Mouse (Mus musculus): ENCODE measurements at regions not wholly inside any gene's neighbourhood (a gene's known extent, or its start where the extent isn't known, plus 50 kb on each side); places are given as distances from the start of the nearest gene placed in this dataset.

DNA sequence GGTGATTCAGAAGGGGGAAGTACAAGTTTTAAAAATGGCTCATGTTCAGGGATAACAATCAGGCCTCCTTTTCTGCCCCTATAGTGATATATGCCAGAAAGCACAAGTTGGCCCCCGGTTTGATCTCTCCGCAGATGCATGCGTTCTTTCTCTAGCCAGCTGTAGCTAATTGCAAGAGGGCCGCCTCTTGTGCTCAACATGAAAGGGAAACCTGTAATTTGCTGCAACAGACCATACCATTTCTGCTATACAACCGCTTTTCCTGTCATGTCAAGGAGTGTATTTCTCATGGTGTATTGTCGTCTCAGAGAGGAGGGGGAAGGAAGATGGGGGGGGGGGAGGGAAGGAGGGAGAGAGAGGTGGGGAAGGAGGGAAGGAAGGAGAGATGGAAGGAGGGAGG lies 257.1 kb upstream of the Prdm1 start:
- Histone ChIP-seq H3K4me1 (ENCODE audit: insufficient read depth, low read length) (no peaks in the 10 kb centered on the region), H3K4me3 (ENCODE audit: low read length) (no peak overlapping the region), H3K9me3 (ENCODE audit: low read length) (no peaks in the 10 kb centered on the region), H3K4me2 (replicated peaks; ENCODE audit: low read depth, low read length) (no peak overlapping the region), H3K9ac (replicated peaks; ENCODE audit: low read length) (no peak overlapping the region), H3K36me3 (ENCODE audit: insufficient read depth, low read length) (no peaks in the 10 kb centered on the region), H3K27me3 (ENCODE audit: insufficient read depth, low read length) (no peaks in the 10 kb centered on the region), H3K27ac (ENCODE audit: low read length) (no peak overlapping the region)
- WGBS, result 42% methylated on average over 6 of the region's 6 CpGs
- no peak for ATAC-seq (ENCODE audit: low FRiP score, low TSS enrichment)

DNA sequence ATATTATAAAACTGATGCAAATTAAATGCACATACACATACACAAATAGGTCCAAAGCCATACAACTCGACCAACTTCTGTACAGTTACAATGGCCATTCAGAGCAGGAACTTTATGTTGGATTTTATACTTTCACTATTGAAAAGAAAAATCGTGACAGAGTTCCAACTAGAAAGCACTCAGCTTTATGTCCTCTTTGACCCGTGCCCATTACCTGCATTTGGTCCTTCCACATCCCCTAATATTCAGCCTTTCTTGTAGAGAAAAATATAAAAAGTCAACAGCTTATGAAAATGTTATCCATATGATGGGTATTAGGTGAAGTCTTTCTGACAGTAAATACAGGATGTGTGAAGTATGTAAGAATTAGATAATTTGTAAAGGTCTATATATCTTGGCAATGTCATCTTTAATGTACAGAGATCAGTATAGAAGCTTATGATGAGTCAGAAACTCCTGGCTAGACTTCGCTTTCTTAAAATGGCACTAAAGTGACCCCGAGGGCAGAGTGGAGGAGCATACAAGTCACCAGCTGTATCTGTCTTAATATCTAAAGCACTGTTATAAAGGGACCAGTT lies 252.2 kb upstream of the Prdm1 start:
- Histone ChIP-seq H3K9me3 (ENCODE audit: low read length) (no peaks in the 10 kb centered on the region), H3K4me1 (ENCODE audit: insufficient read depth, low read length) (no peaks in the 10 kb centered on the region), H3K27ac (ENCODE audit: low read length) (no peak overlapping the region), H3K4me3 (ENCODE audit: low read length) (no peak overlapping the region), H3K27me3 (ENCODE audit: insufficient read depth, low read length) (no peaks in the 10 kb centered on the region), H3K4me2 (replicated peaks; ENCODE audit: low read depth, low read length) (no peak overlapping the region), H3K9ac (replicated peaks; ENCODE audit: low read length) (no peak overlapping the region), H3K36me3 (ENCODE audit: insufficient read depth, low read length) (no peaks in the 10 kb centered on the region)
- ATAC-seq (ENCODE audit: low FRiP score, low TSS enrichment), result no peak
- WGBS, result 75% methylated on average over 5 of the region's 5 CpGs

DNA sequence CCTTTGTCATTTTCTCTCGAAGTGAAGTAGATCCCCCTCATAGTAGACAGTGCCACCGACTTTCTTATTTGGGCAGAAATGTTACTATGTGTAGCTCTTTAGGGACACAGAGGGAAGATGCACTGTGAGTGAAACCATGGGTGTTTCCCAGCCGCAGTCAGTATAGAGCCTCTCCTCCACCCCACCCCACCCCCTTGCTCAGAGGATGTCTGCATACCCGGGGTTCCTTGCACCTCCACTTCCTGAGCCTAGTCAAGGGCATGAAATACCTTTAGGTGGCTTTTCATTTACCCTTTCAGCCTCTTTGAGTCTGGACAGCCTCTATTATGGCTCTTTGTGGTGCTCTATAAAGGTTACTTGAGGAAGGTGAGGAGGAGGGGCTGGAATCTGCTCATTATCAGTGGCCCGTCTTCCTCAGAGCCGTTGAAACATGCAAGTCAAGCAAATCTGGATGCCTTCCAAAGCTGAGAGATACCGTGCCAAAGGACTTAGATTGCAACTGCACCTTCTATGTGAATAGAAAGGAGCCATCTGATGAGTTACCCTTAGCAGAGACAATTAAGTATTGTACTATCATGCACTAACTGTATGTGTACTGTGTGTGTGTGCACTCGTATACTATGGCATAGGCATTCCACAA lies 251.4 kb upstream of the Prdm1 start:
- Histone ChIP-seq H3K4me1 (ENCODE audit: insufficient read depth, low read length) (no peaks in the 10 kb centered on the region), H3K9me3 (ENCODE audit: low read length) (no peaks in the 10 kb centered on the region), H3K36me3 (ENCODE audit: insufficient read depth, low read length) (no peaks in the 10 kb centered on the region), H3K27me3 (ENCODE audit: insufficient read depth, low read length) (no peaks in the 10 kb centered on the region), H3K4me2 (replicated peaks; ENCODE audit: low read depth, low read length) (no peak overlapping the region), H3K9ac (replicated peaks; ENCODE audit: low read length) (no peak overlapping the region), H3K27ac (ENCODE audit: low read length) (no peak overlapping the region), H3K4me3 (ENCODE audit: low read length) (no peak overlapping the region)
- no peak for ATAC-seq (ENCODE audit: low FRiP score, low TSS enrichment)
- WGBS, result 66% methylated on average over 8 of the region's 8 CpGs

DNA sequence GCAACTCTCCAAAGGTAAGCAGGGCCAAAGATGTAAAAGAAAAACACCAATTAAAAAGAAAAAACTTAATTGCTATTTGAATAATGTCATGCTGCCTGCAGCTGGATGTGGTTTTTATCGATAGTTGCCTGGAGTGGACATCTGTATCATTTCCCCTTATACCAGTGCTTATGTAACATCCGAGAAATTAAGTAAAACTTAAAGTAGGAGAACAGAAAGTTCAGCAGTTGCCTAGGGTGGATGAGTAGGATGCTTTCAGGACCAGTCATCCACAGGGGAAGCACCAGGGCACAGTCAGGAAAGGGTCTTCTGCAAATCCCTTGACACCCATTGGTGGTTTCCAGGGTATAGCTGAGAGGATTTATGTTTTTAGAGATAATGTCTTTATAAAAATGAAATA lies 248.9 kb upstream of the Prdm1 start:
- no peak for ATAC-seq (ENCODE audit: low FRiP score, low TSS enrichment)
- Histone ChIP-seq H3K9me3 (ENCODE audit: low read length) (peaks cover 3% of the 10 kb centered on the region; the same call in 1 of the 2 replicates), H3K27me3 (ENCODE audit: insufficient read depth, low read length) (no peaks in the 10 kb centered on the region), H3K27ac (ENCODE audit: low read length) (no peak overlapping the region), H3K4me1 (ENCODE audit: insufficient read depth, low read length) (no peaks in the 10 kb centered on the region), H3K4me2 (replicated peaks; ENCODE audit: low read depth, low read length) (no peak overlapping the region), H3K4me3 (ENCODE audit: low read length) (no peak overlapping the region), H3K36me3 (ENCODE audit: insufficient read depth, low read length) (no peaks in the 10 kb centered on the region), H3K9ac (replicated peaks; ENCODE audit: low read length) (no peak overlapping the region)
- 87% methylated on average over 2 of the region's 2 CpGs for WGBS

DNA sequence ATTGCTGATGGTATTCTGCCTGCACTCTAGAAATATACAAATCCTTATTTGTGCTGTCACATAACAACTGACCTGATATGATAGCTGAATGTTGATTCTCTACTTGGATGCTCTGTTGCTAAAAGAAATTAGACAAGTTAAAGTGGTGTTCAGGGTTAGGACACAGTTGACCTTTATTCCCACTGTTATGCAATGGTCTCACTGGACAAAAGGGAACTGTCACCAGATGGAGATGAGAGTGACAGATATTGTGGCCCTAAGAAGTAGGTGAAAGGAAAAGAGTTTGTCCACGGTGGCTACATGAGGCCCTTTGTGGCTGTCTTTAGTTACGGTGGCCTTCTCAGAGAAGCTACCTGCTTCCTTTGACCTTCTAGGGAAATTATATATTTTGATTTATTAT lies 247.9 kb upstream of the Prdm1 start:
- no peaks in the 10 kb centered on the region for H3K27me3 ChIP-seq (ENCODE audit: insufficient read depth, low read length)
- H3K36me3 ChIP-seq (ENCODE audit: insufficient read depth, low read length), result no peaks in the 10 kb centered on the region
- H3K4me3 ChIP-seq (ENCODE audit: low read length), result no peak overlapping the region
- peaks cover 3% of the 10 kb centered on the region; the same call in 1 of the 2 replicates for H3K9me3 ChIP-seq (ENCODE audit: low read length)
- H3K9ac ChIP-seq (replicated peaks; ENCODE audit: low read length), result no peak overlapping the region
- no peak overlapping the region for H3K4me2 ChIP-seq (replicated peaks; ENCODE audit: low read depth, low read length)
- 79% methylated on average over 2 of the region's 2 CpGs for WGBS
- H3K27ac ChIP-seq (ENCODE audit: low read length), result no peak overlapping the region
- ATAC-seq (ENCODE audit: low FRiP score, low TSS enrichment), result no peak
- H3K4me1 ChIP-seq (ENCODE audit: insufficient read depth, low read length), result no peaks in the 10 kb centered on the region

DNA sequence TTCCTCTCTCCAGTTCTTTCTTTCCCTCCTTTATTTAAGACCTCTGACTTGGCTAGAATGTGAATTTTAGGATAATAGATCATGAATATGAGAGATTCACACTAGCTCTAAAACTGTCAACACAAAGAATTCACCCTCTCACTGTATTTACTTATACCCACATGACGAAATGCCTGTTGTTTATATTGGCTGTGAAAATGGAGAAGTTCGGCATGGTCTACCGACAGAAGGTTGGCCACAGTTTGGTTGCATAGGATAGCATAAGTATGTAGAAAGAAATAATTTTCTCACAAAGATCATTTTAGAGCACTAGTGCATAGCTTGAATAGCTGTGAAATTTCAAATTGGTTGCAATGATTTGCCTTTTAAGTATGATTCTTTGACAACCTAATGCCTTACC lies 237.2 kb upstream of the Prdm1 start:
- H3K9ac ChIP-seq (replicated peaks; ENCODE audit: low read length), result no peak overlapping the region
- no peak for ATAC-seq (ENCODE audit: low FRiP score, low TSS enrichment)
- H3K27me3 ChIP-seq (ENCODE audit: insufficient read depth, low read length), result no peaks in the 10 kb centered on the region
- H3K4me2 ChIP-seq (replicated peaks; ENCODE audit: low read depth, low read length), result no peak overlapping the region
- no peaks in the 10 kb centered on the region for H3K36me3 ChIP-seq (ENCODE audit: insufficient read depth, low read length)
- 47% methylated on average over 3 of the region's 3 CpGs for WGBS
- H3K27ac ChIP-seq (ENCODE audit: low read length), result no peak overlapping the region
- no peaks in the 10 kb centered on the region for H3K9me3 ChIP-seq (ENCODE audit: low read length)
- no peak overlapping the region for H3K4me3 ChIP-seq (ENCODE audit: low read length)
- peaks cover 5% of the 10 kb centered on the region; the same call in 1 of the 2 replicates for H3K4me1 ChIP-seq (ENCODE audit: insufficient read depth, low read length)

DNA sequence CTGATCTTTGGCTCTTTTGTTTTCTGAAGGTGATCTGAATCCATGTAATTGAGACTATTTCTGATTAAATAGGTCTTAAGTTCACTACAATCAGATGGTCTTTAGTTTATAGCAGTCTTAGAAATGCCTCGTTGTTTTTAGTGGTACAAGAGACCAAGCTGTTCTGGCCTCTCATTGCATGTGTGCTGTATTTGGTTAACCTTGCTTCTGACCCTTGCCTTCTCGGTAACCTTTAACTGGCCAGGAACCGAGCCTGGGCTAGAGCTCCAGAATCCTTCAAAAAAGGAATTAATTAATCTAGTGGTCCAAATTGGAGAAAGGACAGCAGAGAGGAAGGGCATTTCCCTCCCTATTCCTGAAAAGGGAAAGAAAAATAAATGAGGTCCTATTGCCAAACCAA lies 234.8 kb upstream of the Prdm1 start:
- Histone ChIP-seq H3K27me3 (ENCODE audit: insufficient read depth, low read length) (no peaks in the 10 kb centered on the region), H3K9ac (replicated peaks; ENCODE audit: low read length) (no peak overlapping the region), H3K4me1 (ENCODE audit: insufficient read depth, low read length) (peaks cover 5% of the 10 kb centered on the region; the same call in 1 of the 2 replicates), H3K4me2 (replicated peaks; ENCODE audit: low read depth, low read length) (no peak overlapping the region), H3K9me3 (ENCODE audit: low read length) (no peaks in the 10 kb centered on the region), H3K4me3 (ENCODE audit: low read length) (no peak overlapping the region), H3K36me3 (ENCODE audit: insufficient read depth, low read length) (no peaks in the 10 kb centered on the region), H3K27ac (ENCODE audit: low read length) (no peak overlapping the region)
- ATAC-seq (ENCODE audit: low FRiP score, low TSS enrichment), result no peak
- 3% methylated on average over 3 of the region's 3 CpGs for WGBS

DNA sequence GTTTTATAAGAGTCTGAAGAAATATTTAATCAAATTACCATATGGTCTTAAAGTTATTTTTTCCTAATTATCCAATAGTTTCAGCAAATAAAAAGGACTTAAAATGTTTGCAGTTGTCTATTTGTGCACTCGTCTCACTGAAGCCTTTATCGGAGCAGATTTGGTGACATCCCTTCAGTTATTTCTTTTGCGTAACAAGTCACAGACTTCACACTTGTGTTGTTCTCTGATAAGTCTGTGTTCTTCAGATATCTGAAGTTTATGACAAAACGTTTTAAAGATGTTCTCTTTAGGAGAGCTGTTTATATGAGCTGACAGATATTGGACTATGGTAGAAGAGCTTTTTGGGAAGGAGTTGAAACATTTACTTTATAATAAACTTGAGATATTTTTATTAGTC lies 233.8 kb upstream of the Prdm1 start:
- no peak for ATAC-seq (ENCODE audit: low FRiP score, low TSS enrichment)
- Histone ChIP-seq H3K36me3 (ENCODE audit: insufficient read depth, low read length) (no peaks in the 10 kb centered on the region), H3K4me2 (replicated peaks; ENCODE audit: low read depth, low read length) (no peak overlapping the region), H3K4me1 (ENCODE audit: insufficient read depth, low read length) (peaks cover 5% of the 10 kb centered on the region; the same call in 1 of the 2 replicates), H3K9me3 (ENCODE audit: low read length) (no peaks in the 10 kb centered on the region), H3K4me3 (ENCODE audit: low read length) (no peak overlapping the region), H3K9ac (replicated peaks; ENCODE audit: low read length) (no peak overlapping the region), H3K27me3 (ENCODE audit: insufficient read depth, low read length) (no peaks in the 10 kb centered on the region), H3K27ac (ENCODE audit: low read length) (no peak overlapping the region)
- WGBS, result 85% methylated on average over 4 of the region's 4 CpGs

DNA sequence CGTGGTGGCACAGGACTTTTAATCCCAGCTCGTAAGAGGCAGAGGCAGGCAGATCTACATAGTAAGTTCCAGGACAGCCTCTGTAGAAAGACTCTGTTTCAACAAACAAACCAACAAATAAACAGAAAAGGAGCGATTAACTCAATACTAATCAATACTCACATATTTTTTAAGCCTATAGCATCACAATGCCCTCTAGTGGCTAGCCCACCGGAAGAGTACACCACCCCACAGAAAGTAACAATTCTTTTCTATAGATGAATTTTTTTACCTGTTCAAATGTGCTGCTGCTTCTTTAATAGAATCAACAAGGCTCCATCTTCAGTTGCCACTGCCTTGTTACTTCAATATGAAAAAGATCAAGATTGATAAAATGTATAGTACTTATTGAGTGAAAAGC lies 233.0 kb upstream of the Prdm1 start:
- Histone ChIP-seq H3K9me3 (ENCODE audit: low read length) (no peaks in the 10 kb centered on the region), H3K9ac (replicated peaks; ENCODE audit: low read length) (no peak overlapping the region), H3K4me2 (replicated peaks; ENCODE audit: low read depth, low read length) (no peak overlapping the region), H3K27me3 (ENCODE audit: insufficient read depth, low read length) (no peaks in the 10 kb centered on the region), H3K4me3 (ENCODE audit: low read length) (no peak overlapping the region), H3K27ac (ENCODE audit: low read length) (no peak overlapping the region), H3K36me3 (ENCODE audit: insufficient read depth, low read length) (no peaks in the 10 kb centered on the region), H3K4me1 (ENCODE audit: insufficient read depth, low read length) (peaks cover 5% of the 10 kb centered on the region; the same call in 1 of the 2 replicates)
- 77% methylated on average over 4 of the region's 4 CpGs for WGBS
- no peak for ATAC-seq (ENCODE audit: low FRiP score, low TSS enrichment)

DNA sequence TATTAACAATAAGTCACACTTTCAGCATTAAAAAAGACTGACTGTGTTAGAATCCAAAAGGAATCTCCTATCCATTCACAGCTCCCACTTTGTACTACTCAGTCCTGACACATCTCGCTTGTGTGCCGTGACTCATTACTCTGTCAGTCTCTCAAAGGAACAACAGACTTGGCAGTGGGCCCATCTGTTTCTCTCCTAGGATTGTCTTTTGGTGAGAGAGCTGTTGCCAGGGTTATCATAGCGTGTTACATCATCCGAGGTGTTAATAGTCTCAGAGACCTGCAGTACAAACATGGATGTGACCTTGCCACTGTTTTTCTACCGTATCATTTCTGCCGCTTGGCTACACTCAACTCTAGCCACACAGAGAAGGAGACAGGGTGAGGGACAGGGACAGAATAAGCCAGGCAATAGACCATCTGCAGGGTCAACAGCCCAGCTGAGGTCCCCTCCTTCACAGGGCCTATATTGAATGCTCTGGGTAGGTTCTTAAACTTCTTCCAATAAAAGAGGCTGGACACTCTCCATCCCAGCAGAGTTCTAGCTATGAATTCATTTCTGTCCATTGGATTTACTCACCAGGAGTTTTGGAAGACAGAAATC lies 227.2 kb upstream of the Prdm1 start:
- H3K4me3 ChIP-seq (ENCODE audit: low read length), result no peak overlapping the region
- 37% methylated on average over 6 of the region's 6 CpGs for WGBS
- ATAC-seq (ENCODE audit: low FRiP score, low TSS enrichment), result no peak
- H3K27ac ChIP-seq (ENCODE audit: low read length), result no peak overlapping the region
- 0 out of 2 replicates have a peak, but pooled peaks cover 1% of the 10 kb centered on the region for H3K4me1 ChIP-seq (ENCODE audit: insufficient read depth, low read length)
- H3K27me3 ChIP-seq (ENCODE audit: insufficient read depth, low read length), result no peaks in the 10 kb centered on the region
- no peak overlapping the region for H3K4me2 ChIP-seq (replicated peaks; ENCODE audit: low read depth, low read length)
- H3K9me3 ChIP-seq (ENCODE audit: low read length), result no peaks in the 10 kb centered on the region
- no peaks in the 10 kb centered on the region for H3K36me3 ChIP-seq (ENCODE audit: insufficient read depth, low read length)
- no peak overlapping the region for H3K9ac ChIP-seq (replicated peaks; ENCODE audit: low read length)

Data from kidney, embryonic 16.5 days (tissue).